Mouse (Mus musculus): ENCODE results near the gene Katnbl1. TPM values are rescaled to one million over a fixed set of nuclear protein-coding genes. Genes with fewer than 3 reads are reported as not detected.
"Not testable (repeated sequence)": the region's sequence is repeated elsewhere in the genome, so short reads cannot be mapped to it uniquely, and the experiment has no call there.

The Katnbl1 gene
- polyA plus RNA-seq, 1 experiment: 1.1 TPM

GRCm38 (mm10) chr2:112432523-112432922 is 53.5 kb downstream of the Katnbl1 start:
- TF ChIP-seq CTCF (IDR thresholded peaks at IDR 0.05; ENCODE audit: control insufficient read depth, insufficient read depth, insufficient replicate concordance, low read depth, low read length) (no peak), POLR2A (IDR thresholded peaks at IDR 0.05; ENCODE audit: control insufficient read depth, low read depth, low read length) (no peak)
- no peaks in the 10 kb centered on the region for H3K4me1 ChIP-seq (ENCODE audit: control insufficient read depth, insufficient read depth, low read length)
- no peak overlapping the region for H3K27ac ChIP-seq (ENCODE audit: control insufficient read depth, insufficient read depth, low read depth, low read length)
- H3K4me3 ChIP-seq (ENCODE audit: control insufficient read depth, low read depth, low read length): no peak overlapping the region
- H3K36me3 ChIP-seq (ENCODE audit: control insufficient read depth, insufficient read depth, low read length): no peaks in the 10 kb centered on the region
- H3K27me3 ChIP-seq (ENCODE audit: control insufficient read depth, insufficient read depth, low read length): no peaks in the 10 kb centered on the region

DNA sequence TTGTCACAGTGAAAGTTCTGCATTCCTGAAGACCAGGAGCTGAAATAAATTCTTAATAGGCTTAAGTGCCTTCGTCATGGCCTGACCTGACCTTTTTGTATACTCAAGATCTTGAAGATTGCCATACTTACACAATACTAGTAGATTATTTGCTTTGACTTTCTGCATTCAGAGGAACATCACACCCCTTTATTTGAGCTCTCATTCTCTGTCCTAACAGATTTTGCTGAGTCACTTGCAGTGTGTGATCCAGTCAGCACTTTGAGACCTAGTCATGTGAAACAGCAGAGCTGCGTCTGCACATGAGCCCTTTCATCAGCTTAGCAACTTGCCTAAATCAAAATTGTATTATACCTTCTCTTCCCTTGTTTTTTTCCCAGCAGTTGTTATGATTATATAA is 54.3 kb downstream of the Katnbl1 start:
- no peaks in the 10 kb centered on the region for H3K4me1 ChIP-seq (ENCODE audit: control insufficient read depth, insufficient read depth, low read length)
- H3K27ac ChIP-seq (ENCODE audit: control insufficient read depth, insufficient read depth, low read depth, low read length): no peak overlapping the region
- no peak overlapping the region for H3K4me3 ChIP-seq (ENCODE audit: control insufficient read depth, low read depth, low read length)
- H3K36me3 ChIP-seq (ENCODE audit: control insufficient read depth, insufficient read depth, low read length): no peaks in the 10 kb centered on the region
- TF ChIP-seq CTCF (IDR thresholded peaks at IDR 0.05; ENCODE audit: control insufficient read depth, insufficient read depth, insufficient replicate concordance, low read depth, low read length): no peak
- no peak for TF ChIP-seq POLR2A (IDR thresholded peaks at IDR 0.05; ENCODE audit: control insufficient read depth, low read depth, low read length)
- no peaks in the 10 kb centered on the region for H3K27me3 ChIP-seq (ENCODE audit: control insufficient read depth, insufficient read depth, low read length)

- no peak overlapping the region for H3K27ac ChIP-seq (ENCODE audit: control insufficient read depth, insufficient read depth, low read depth, low read length)
- no peaks in the 10 kb centered on the region for H3K36me3 ChIP-seq (ENCODE audit: control insufficient read depth, insufficient read depth, low read length)
- no peak overlapping the region for H3K4me3 ChIP-seq (ENCODE audit: control insufficient read depth, low read depth, low read length)
- TF ChIP-seq POLR2A (IDR thresholded peaks at IDR 0.05; ENCODE audit: control insufficient read depth, low read depth, low read length) (no peak), CTCF (IDR thresholded peaks at IDR 0.05; ENCODE audit: control insufficient read depth, insufficient read depth, insufficient replicate concordance, low read depth, low read length) (no peak)
- H3K4me1 ChIP-seq (ENCODE audit: control insufficient read depth, insufficient read depth, low read length): no peaks in the 10 kb centered on the region
- no peaks in the 10 kb centered on the region for H3K27me3 ChIP-seq (ENCODE audit: control insufficient read depth, insufficient read depth, low read length)
Measured at GRCm38 (mm10) chr2:112436292-112436691, 57.3 kb downstream of the Katnbl1 start.

- Histone ChIP-seq H3K27me3 (ENCODE audit: control insufficient read depth, insufficient read depth, low read length) (no peaks in the 10 kb centered on the region), H3K4me3 (ENCODE audit: control insufficient read depth, low read depth, low read length) (no peak overlapping the region), H3K27ac (ENCODE audit: control insufficient read depth, insufficient read depth, low read depth, low read length) (no peak overlapping the region), H3K4me1 (ENCODE audit: control insufficient read depth, insufficient read depth, low read length) (no peaks in the 10 kb centered on the region), H3K36me3 (ENCODE audit: control insufficient read depth, insufficient read depth, low read length) (no peaks in the 10 kb centered on the region)
- TF ChIP-seq CTCF (IDR thresholded peaks at IDR 0.05; ENCODE audit: control insufficient read depth, insufficient read depth, insufficient replicate concordance, low read depth, low read length): no peak
- TF ChIP-seq POLR2A (IDR thresholded peaks at IDR 0.05; ENCODE audit: control insufficient read depth, low read depth, low read length): no peak
Measured at GRCm38 (mm10) chr2:112437589-112437988, 58.6 kb downstream of the Katnbl1 start.

- H3K4me3 ChIP-seq (ENCODE audit: control insufficient read depth, low read depth, low read length): no peak overlapping the region
- H3K27ac ChIP-seq (ENCODE audit: control insufficient read depth, insufficient read depth, low read depth, low read length): no peak overlapping the region
- no peaks in the 10 kb centered on the region for H3K36me3 ChIP-seq (ENCODE audit: control insufficient read depth, insufficient read depth, low read length)
- no peak for TF ChIP-seq POLR2A (IDR thresholded peaks at IDR 0.05; ENCODE audit: control insufficient read depth, low read depth, low read length)
- no peak for TF ChIP-seq CTCF (IDR thresholded peaks at IDR 0.05; ENCODE audit: control insufficient read depth, insufficient read depth, insufficient replicate concordance, low read depth, low read length)
- H3K4me1 ChIP-seq (ENCODE audit: control insufficient read depth, insufficient read depth, low read length): no peaks in the 10 kb centered on the region
- H3K27me3 ChIP-seq (ENCODE audit: control insufficient read depth, insufficient read depth, low read length): no peaks in the 10 kb centered on the region
Measured at GRCm38 (mm10) chr2:112443491-112443890, 64.5 kb downstream of the Katnbl1 start.

DNA sequence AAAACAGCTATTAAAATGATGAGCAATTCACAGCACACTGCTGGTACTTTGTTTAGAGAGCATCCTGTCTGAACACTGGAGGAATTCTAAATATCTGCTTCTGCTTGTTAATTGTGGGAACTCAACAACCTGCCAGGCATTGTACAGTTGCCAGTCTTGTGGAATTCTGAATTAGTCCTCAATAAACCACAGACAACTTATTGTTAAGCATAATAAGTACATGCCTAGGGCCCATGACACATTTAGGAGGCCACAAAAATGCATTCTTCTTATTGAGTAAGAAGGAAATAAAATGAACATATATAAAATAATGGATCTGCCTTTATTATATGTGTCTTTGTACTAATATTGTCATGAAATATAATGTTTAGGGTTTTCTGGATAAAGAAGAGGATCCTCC is 66.5 kb downstream of the Katnbl1 start:
- Histone ChIP-seq H3K36me3 (ENCODE audit: control insufficient read depth, insufficient read depth, low read length) (no peaks in the 10 kb centered on the region), H3K4me1 (ENCODE audit: control insufficient read depth, insufficient read depth, low read length) (no peaks in the 10 kb centered on the region), H3K27ac (ENCODE audit: control insufficient read depth, insufficient read depth, low read depth, low read length) (no peak overlapping the region), H3K27me3 (ENCODE audit: control insufficient read depth, insufficient read depth, low read length) (no peaks in the 10 kb centered on the region), H3K4me3 (ENCODE audit: control insufficient read depth, low read depth, low read length) (no peak overlapping the region)
- TF ChIP-seq POLR2A (IDR thresholded peaks at IDR 0.05; ENCODE audit: control insufficient read depth, low read depth, low read length) (no peak), CTCF (IDR thresholded peaks at IDR 0.05; ENCODE audit: control insufficient read depth, insufficient read depth, insufficient replicate concordance, low read depth, low read length) (no peak)

GRCm38 (mm10) chr2:112448046-112448445 is 69.0 kb downstream of the Katnbl1 start:
- not testable (repeated sequence) for H3K36me3 ChIP-seq (ENCODE audit: control insufficient read depth, insufficient read depth, low read length); H3K4me3 ChIP-seq (ENCODE audit: control insufficient read depth, low read depth, low read length); H3K27ac ChIP-seq (ENCODE audit: control insufficient read depth, insufficient read depth, low read depth, low read length); H3K4me1 ChIP-seq (ENCODE audit: control insufficient read depth, insufficient read depth, low read length); H3K27me3 ChIP-seq (ENCODE audit: control insufficient read depth, insufficient read depth, low read length)

GRCm38 (mm10) chr2:112448510-112449059 is 69.6 kb downstream of the Katnbl1 start:
- Histone ChIP-seq H3K4me1 (ENCODE audit: control insufficient read depth, insufficient read depth, low read length) (no peaks in the 10 kb centered on the region), H3K4me3 (ENCODE audit: control insufficient read depth, low read depth, low read length) (no peak overlapping the region), H3K36me3 (ENCODE audit: control insufficient read depth, insufficient read depth, low read length) (no peaks in the 10 kb centered on the region), H3K27me3 (ENCODE audit: control insufficient read depth, insufficient read depth, low read length) (no peaks in the 10 kb centered on the region), H3K27ac (ENCODE audit: control insufficient read depth, insufficient read depth, low read depth, low read length) (no peak overlapping the region)
- TF ChIP-seq POLR2A (IDR thresholded peaks at IDR 0.05; ENCODE audit: control insufficient read depth, low read depth, low read length) (no peak), CTCF (IDR thresholded peaks at IDR 0.05; ENCODE audit: control insufficient read depth, insufficient read depth, insufficient replicate concordance, low read depth, low read length) (no peak)
